Mouse (Mus musculus) hindlimb bud, embryonic 11.5 days (tissue): ENCODE data around the gene Cdiptos.

ENCODE experiments used
- DNase-seq: peaks from one replicate; pipeline ENCODE4 v3.0.0-alpha.2; 2012; ENCODE audit warnings: low read depth, low spot score; ENCODE audit errors: extremely low spot score

Gene Cdiptos

DNA sequence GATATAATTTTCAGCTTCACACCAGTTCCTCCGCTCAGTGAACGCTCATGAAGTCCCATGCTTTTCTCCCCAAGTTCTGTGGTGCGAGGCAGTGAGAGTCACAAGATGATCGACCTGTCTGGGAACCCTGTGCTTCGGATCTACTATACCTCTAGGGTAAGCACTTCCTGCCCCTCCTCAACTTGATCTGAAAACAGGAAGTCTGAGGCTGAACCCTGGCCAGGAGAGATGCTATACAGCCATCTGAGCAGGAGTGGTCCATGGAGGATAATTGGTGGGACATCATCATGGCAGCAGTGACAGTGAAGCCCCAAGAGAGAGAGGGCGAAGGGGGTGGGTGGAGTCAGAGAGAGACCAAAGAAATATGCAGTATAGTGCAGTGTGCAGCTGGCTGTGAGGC lies 2.9 kb upstream of the Cdiptos start:
- DNase-seq: no peak

DNA sequence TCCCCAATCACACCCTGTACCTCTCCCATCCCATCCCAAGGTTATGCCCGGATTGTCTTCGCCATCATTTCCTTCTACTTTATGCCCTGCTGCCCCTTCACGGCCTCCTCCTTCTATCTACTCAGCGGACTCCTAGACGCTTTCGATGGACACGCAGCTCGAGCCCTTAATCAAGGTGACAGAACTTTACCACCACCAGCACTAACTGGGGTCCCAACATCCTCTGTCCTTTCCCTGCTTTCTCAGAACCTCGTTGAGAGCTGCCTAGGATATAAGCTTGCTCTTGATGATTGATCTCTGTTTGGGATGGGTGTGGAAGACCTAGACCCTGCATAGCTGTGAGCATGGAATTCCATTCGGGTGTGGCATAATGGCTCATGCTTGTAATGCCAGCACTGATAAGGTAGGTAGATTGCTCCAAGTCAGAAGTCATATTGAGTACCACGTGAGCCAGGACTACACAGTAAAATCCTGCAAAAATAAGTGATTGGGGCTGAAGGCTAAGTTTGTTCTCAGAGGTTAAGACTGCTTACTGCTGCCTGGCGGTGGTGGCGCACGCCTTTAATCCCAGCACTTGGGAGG lies 1.1 kb upstream of the Cdiptos start:
- DNase-seq: no peak

DNA sequence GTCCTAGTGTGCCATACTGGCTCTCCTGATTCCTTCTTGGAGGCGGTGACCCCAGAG lies 177 bp downstream of the Cdiptos start, which contains the start of gene Cdipt:
TSS of gene Cdipt (plus strand) at position 22 of the 57 bp plus-strand sequence.
- no peak for DNase-seq

DNA sequence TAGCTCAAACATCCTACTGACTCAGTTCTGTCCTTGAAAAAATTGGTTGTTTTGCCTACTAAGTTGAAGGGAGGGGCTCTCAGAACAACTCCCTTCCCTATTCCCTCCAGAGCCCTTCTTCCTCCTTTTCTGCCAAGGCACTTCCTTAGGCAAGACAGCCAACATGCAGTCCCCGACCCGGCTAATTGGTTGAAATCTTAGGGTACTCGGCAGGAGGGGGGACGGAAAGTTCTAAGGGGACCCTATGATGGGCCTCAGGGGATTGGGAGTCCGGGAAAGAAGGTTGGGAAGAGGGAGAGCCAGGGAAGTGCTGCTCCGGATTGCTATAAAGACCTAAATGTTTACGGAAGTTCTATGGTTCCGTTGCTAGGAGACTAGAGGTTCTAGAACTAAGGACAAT lies 405 bp downstream of the Cdiptos start:
- DNase-seq: no peak

DNA sequence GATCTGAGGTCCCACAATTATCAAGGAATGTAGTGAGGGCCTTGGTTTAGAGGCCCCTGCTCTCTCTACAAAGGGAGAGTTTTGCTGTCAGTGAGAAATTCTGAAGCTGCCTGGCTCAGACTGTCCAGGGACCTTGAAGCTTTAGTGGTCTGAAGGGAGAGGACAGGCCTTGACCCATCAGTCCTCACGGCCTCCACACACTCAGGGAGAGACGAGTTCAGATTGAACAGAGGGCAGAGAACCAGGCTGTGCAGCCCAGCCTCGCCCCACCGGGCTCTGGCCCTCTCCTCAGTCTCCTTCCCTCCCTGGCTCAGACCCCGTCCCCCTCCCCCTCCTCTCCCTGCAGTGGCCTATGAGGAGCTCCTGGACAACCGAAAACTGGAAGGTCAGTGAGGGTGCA lies 8.5 kb downstream of the Cdiptos start:
- no peak for DNase-seq

DNA sequence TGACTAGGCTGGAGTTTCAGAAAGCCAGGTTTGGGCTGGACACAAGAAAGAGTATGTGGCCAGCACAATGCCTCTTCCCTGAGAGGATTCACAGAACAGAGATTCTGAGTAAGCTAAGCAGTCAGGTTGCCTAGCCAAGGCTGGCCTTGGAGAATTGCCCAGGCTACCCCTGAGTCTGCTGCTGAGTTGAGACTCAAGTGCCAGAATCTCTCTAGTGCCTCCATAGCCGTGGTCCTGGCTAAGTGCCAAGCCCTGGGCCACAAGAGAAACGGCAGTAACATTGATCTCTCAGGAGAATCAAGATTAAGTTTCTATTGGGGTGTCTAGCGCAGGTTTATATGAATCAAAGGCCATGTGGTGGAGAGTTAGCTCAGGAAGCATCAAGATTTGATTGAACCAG lies 10.3 kb downstream of the Cdiptos start:
- no peak for DNase-seq

DNA sequence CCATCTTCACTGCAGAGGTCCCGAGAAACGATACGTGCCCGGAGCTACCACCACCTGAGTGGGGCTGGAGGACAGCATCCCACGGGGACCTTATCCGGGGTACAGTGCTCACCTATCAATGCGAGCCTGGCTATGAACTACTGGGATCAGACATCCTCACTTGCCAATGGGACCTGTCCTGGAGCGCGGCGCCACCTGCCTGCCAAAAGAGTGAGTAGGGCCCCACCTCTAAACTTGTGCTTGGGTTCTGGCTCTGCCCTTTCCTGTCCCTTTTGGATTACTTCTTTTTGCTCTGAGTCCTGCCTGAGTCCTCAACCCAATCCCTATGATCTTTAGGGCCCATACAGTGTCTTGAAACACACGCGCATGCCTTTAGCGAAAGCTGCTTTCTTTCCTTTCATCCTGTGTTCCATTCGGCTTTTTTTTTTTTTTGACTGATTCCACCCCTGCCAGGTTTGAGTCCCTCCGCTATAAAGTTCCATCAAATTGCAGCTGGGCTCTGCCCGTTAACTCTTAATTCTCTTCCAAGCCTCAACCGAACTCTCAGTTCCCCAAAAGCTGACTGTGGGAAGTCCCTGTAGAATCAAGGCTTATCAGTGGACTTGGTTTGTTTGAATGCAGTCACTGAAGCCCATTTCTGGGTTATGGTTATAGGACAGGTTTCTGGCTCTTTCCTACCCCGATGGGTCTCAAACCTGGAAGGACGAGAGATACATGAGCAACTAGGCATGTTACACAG lies 12.2 kb downstream of the Cdiptos start:
- no peak for DNase-seq

DNA sequence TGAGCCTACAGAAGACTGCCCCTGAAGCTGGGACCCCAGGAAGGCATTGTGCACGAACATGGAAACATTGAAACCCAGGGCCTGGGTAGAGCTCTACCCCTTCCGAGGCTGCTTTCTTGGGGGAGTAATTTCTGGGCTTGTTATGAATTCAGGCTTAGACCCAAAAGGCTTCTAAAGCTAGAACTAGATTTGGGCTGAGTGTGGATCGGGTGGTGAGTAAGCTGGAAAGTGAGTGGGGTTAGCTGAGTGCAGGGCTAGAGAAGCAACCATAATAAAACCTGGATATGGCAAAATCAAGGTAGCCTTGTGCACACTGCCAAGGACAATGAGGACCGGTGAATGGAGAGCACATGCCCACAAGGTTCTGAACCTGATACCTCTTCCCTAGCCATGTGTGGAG lies 13.9 kb downstream of the Cdiptos start:
- no peak for DNase-seq

DNA sequence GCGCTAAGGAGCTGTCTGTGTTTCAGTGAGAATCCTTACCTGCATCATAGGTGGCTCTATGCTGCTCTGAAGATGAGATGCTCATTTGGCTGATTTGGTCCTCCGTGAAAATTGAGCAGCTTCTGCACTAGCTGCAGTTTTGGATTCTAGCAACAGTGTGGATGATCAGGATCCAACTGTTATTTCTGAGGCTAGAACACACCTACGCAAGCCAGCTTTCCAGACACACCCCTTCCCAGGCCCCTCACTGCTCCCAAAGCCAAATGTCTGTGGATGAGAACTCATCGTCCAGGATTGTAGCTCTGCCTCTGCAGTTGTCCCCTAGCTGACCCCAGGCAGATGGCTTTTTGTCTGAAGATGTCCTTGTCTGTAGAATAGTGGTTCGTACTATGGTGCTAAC lies 14.8 kb downstream of the Cdiptos start:
- DNase-seq: no peak

DNA sequence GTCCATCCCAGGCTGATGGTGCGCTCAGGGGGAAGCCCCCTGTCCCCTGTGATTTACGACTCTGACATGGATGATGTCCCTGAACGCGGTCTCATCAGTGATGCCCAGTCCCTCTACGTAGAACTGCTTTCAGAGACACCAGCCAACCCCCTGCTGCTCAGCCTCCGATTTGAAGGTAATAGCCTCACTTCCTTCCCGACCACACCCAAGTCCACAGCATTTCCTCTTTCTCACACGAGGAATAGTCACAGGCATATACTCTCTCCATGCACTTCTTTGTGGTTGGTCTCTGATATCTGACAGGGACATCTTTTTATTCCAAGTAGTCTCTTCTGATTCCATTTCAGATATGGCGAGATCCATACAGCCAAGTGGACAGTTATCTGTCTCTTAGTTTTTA lies 16.1 kb downstream of the Cdiptos start:
- no peak for DNase-seq

DNA sequence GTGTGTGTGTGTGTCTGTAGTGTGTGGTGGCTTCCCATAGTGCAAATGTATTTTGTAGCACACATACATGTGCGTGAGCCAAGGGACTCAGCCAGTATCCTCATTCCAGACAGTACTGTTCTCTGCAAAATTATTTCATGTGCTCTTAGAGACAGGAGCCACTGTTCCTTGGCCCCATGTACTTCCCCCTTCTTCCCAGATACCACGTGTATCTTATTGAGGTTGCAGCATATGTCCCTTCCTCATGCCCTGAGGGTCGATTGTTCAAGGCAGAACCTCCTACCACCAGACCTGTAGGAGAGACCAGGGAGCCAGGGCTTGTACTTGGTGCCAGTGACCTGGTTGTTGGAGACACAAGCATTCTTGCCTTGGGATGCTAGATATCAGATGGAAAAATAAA lies 20.8 kb downstream of the Cdiptos start:
- DNase-seq: no peak

DNA sequence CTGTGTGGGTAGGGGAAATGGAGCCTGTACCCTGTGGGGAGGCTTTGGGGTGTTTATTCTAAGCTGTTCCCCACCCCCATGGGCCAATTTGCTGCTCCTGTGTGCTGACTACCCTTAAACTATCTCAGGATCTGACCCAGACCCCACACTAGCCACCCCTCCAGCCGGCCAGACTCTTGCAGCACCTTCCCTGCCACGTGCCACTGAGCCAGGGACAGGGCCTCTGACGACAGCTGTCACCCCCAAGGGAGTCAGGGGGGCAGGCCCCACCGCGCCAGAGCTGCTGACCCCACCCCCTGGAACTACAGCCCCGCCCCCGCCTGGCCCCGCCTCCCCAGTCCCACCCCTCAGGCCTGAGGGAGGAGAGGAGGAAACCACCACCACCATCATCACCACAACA lies 23.3 kb downstream of the Cdiptos start:
- no peak for DNase-seq

DNA sequence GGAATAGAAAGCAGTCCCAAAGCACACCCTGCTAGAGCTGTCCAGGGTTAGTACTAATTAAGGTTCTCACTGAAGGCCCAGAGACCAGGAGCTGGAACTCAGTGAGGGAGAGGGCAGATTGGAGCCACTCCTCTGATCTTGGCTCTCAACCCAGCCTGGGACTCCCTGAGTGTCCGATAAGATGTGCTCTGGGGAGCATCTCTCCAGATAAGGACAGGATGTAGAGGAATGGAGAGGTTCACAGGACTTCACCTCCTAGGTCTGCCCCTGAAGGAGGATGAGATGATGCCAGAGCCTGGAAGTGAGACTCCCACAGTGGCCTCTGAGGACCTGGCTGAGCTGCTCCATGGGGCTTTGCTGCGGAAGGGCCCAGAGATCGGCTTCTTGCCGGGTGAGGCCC lies 24.2 kb downstream of the Cdiptos start:
- DNase-seq: no peak

DNA sequence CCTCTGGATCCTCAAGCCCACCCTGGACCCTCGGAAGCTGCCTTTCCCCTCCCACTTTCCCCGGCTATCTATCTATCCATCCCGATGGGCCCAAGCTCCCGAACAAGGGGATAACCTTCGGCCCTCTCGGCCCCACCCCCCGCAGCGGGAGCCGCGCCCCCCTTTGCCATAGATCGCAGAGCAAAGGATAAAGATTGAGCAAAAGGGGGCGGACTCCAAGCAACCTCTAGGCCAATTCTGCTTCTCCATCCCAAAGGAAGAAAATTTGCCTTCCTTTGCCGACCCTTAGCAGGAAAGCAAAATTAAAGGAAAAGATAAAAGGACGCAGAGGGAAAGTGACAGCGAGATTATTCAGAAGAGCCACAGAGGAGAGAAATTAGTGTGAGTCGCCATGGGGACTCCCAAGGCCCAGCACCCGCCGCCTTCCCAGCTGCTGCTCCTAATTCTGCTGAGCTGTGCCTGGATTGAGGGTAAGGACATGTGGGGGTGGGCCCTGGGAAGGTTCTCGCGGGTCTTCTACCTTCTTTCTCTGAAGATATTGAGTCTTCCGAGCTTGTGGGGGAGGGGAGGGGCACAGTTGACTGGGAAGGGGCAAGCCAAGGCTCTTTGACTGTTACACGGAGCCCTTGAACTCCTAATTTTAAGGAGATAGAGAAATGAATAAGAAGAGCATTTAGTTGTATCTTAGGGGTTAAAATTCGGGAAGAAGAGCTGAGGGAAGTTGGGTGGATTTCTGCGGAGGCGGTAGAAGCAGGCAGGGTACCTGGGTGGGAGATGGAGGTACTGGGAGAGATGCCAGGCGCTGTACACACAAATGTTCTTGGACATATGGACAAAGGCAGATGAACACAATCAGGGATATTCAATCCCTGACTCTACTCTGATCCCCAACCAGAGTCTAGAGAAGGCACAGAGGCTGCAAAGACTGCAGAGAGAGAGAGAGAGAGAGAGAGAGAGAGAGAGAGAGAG lies 25.0 kb downstream of the Cdiptos start:
- no peak for DNase-seq

DNA sequence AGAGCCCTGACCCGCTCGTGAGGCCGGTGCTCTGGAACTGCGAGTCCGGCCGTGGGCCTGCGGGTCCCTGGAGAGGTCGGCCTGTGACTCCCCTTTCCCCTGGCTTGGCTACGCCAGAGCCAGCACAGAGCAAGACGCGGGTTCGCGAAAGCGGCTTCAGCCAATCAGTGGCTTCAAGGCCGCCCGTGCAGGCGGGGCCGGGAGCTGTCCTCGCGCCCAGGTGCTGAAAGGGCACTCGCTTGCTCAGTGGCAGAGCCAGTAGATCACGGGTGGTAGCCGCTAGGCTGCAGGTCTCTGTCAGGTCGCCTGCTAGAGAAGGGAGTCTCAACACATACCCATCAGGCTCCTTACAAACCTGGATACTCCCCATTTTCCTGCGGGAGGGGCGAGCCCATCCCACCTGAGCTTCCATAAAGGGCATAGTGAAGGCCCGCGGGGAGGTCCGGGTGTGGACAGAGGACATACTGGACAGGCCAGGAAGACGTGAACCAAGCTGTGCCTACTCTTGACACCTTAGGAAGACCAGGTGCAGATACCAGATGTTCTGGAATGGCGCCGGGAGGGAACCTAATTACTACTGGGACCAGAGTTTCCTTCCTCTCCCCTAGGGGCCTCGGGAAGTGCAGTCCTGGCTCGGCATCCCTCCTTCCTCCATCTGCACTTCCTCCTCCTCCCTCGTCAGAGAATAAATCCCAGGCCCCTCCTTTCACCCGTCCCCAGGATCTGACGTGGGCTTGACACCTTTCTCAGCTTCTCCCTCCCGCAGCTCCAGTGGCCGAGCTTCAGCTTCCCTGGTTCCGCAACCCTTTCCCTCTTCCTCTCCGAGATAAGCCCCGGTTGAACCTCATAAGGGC lies 25.9 kb downstream of the Cdiptos start, which contains the start of gene Sez6l2:
TSS of gene Sez6l2 (plus strand) at position 771 of the 854 bp plus-strand sequence.
- peak; percentile 57 for DNase-seq

DNA sequence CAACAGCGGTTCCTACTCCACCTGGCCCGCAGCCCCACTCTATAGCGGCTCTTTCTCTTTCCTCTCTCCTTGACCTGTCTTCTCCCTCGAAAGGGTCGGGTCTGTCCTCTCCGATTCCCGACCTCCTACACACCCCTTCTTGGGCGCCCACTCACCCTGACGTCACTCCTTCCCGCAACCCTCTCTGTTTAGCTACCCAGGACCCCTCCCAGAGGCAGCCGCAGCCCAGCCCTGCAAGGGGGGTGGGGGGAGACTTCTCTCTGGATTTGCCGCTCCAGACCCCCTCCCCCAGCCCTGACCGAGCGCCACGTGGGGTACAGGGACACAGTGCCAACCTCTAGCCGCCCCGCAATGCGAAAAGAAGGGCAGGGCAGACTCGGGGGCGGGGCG lies 26.5 kb downstream of the Cdiptos start, which contains the start of gene Asphd1:
TSS of gene Asphd1 (minus strand) at position 180 of the 390 bp plus-strand sequence.
- DNase-seq: no peak

DNA sequence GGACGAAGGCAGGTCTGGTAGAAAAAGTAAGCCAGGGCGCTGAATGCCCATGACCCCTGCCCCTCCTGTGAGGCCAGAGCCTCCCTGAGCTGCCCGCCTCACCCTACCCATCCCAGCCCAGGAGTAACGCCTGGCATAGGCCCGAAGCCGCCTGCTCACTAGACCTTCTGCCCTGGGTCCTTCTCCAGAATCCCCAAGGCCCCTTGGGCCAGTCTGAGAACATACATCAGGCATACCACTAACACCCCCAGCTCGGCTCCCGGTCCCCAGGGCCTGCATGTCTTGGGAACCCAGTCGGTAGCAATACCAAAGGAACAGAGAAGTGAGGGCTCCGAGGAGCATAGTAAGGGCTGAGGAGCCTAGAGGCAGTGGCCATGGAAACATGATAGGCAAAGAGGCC lies 27.3 kb downstream of the Cdiptos start:
- DNase-seq: no peak

DNA sequence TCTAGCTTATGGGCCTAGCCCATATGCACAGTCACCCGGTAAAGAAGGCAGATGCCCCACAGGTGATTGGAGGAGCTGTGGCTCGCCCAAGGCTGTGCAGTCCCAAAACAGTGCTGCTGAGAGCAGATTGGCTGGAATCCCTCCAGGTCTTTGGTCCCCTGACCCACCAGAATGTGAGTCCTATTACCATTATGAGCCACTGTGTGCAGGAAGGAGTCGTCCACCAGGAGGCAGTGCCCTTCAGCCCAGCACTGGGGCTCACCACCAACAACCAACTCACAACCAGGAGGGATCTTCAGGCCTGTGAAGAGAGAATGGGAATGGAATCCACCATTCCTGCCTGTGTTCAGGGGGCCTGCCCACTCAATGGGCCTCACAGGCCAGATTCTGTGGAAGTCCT lies 29.4 kb downstream of the Cdiptos start:
- no peak for DNase-seq

DNA sequence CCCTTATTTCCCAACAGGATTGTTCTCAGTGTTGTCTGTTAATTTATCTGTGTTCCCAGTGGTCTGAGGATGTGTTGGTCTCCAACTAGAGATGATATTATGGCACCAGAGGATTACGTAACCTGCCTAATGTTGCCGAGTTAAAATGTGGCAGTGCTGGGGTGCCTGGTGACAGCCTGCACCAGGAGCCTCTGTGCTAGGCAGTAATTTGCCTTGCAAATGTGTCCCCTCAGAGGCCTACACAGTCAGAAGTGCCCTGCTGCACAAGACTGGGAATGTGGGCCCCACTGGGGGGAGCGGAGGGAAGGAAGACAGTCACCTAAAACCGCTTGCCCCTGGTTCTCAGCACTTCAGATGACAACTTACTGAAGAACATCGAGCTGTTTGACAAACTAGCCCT lies 34.1 kb downstream of the Cdiptos start:
- no peak for DNase-seq

DNA sequence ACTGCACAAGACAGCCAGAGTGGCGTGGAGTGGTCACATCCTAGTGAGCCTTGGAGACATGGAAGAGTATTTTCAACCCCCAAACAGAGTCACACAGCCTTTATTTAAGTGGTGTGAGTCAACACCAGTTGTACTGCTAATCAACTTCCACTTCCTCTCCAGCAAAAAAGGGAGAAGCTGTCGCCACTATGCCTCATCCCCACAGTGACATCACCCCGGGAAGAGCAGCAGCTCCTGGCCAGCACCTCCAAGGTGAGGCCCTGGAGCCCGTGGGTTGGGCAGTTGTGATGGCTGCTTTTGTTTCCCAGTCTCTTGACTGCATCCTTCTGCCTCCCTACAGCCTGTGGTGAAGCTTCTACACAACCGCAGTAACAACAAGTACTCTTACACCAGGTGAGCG lies 34.7 kb downstream of the Cdiptos start:
- no peak for DNase-seq

DNA sequence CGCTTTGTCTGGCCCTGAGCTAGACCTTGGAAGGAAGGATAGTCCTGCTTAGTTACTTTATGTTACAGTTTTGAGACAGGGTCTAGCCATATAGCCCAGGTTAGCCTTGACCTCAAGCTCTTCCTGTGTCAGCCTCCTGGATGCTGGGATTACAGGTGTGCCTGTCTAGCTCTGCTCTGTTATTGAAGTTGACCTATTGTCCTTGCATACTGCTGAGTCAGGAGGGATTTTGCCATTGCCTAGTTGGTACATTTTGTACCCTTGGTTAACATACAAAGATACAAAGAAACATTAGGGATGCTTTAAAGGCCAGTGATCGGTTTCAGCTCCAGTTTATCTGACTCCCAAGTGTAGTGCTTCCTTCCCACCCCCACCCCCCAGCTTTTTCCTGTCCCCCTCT lies 43.2 kb downstream of the Cdiptos start:
- no peak for DNase-seq
